Mouse (Mus musculus) lung, adult 2 months (tissue): ENCODE data around the gene Prr27. TPM values are rescaled to one million over a fixed set of nuclear protein-coding genes. Genes with fewer than 3 reads are reported as not detected.

Source experiments
- DNase-seq: peaks from one replicate; pipeline ENCODE4 v3.0.0; 2022
- H3K4me1 ChIP-seq: fragments of 200-500 bp; 2 replicates; pipeline ENCODE4 v1.6.1; 2011; ENCODE audit warnings: low read length; ENCODE audit not compliant: control insufficient read depth, insufficient read depth
- H3K4me3 ChIP-seq: fragments of 200-500 bp; replicated peaks from 2 replicates; pipeline ENCODE3; 2011; ENCODE audit warnings: low read depth, mild to moderate bottlenecking, control low read depth, low read length; ENCODE audit errors: extremely low read depth
- CTCF ChIP-seq: fragments of 200-500 bp; IDR thresholded peaks from 2 replicates; pipeline ENCODE4 v1.5.1; 2011; ENCODE audit warnings: mild to moderate bottlenecking, low read length, control low read depth; ENCODE audit not compliant: insufficient read depth
- POLR2A ChIP-seq: fragments of 200-500 bp; IDR thresholded peaks from 2 replicates; pipeline ENCODE4 v1.6.1; 2011; ENCODE audit warnings: low read depth, mild to moderate bottlenecking, control low read depth, low read length, borderline replicate concordance; ENCODE audit errors: extremely low read depth
- WGBS: fragments of 180-500 bp; shearing (Covaris S2); methylation state at CpG from one replicate; pipeline ENCODE4 v1.1.7; 2018; 5-methylcytosine and 5-hydroxymethylcytosine counted together
- polyA plus RNA-seq: library from polyadenylated mRNA; depleted of rRNA; stranded (reverse); fragments of >200 nt; gene quantifications from 2 replicates; pipeline ENCODE4 v1.2.3, GENCODE M21; 2012; rRNA removed

Prr27 gene
- polyA plus RNA-seq: not detected in 2 replicates

- no peak for TF ChIP-seq CTCF
- no peak for TF ChIP-seq POLR2A
- H3K4me1 ChIP-seq: no peaks in the 10 kb centered on the region
- 37% methylated on average over 1 of the region's 1 CpGs for WGBS
- no peak within 1 kb of the TSS for H3K4me3 ChIP-seq
- DNase-seq: no peak
Observed at GRCm38 (mm10) chr5:87825386-87825785, at the start of gene Prr27. Gene Prr27, plus strand, starts transcription at chr5:87825686.

GRCm38 (mm10) chr5:87782731-87783130, 42.8 kb upstream of the Prr27 start:
- H3K4me3 ChIP-seq: no peak overlapping the region
- no peaks in the 10 kb centered on the region for H3K4me1 ChIP-seq
- no peak for DNase-seq
- no peak for TF ChIP-seq POLR2A
- TF ChIP-seq CTCF: no peak
- 41% methylated on average over 4 of the region's 4 CpGs for WGBS

GRCm38 (mm10) chr5:87807782-87808181, 17.7 kb upstream of the Prr27 start, which contains the start of gene Csn1s2b:
Gene Csn1s2b, plus strand, starts transcription at chr5:87808082.
- Histone ChIP-seq H3K4me3 (no peak within 1 kb of the TSS), H3K4me1 (no peaks in the 10 kb centered on the region)
- WGBS: 55% methylated on average over 2 of the region's 2 CpGs
- TF ChIP-seq POLR2A: no peak
- TF ChIP-seq CTCF: no peak
- DNase-seq: no peak

DNA sequence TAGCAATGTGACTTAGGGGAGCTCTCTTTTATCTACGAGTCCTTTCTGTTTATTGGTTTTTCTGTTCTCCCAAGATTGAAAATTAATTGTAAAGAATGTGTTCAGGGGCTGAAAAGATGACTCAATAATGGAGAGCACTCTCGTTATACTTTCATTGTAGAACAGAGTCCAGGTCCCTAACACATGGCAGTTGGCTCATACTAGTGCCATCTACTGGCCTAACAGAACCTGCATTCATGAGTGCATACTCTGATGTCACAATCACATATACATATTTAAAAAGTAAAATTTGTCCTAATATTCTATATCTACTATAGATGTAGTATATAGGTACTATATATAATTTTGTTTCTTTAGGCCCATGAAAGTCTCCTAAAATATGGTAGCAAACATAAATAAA, 16.2 kb upstream of the Prr27 start:
- 53% methylated on average over 2 of the region's 2 CpGs for WGBS
- TF ChIP-seq POLR2A (no peak), CTCF (no peak)

DNA sequence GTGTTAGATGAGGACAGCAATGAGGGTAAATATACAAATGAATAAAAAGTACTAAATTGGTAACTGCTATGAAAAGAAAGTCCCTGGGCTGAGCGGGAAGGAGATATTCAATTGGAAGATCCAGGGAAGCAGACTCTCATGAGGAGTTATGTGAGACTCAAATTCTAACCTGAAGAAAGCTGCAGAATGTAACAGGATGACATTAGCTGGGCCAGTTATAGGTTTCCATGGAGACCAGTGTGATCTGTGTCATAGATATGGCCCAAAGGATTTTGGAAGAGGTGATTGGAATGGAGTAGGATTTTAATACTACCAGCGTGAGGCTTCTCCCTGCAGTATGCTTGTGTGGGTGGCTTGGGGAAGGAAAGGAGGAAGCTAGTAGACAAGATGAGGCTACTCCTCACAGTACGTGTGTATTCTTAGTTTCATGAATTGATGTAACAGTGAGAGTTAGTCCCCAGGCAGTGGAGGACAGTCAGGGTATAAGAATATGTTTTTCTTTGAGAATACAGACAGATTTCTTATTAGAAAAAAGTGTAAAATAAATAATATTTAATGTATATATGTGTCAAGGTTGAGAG, 29.7 kb downstream of the Prr27 start:
- Histone ChIP-seq H3K4me3 (no peak overlapping the region), H3K4me1 (no peaks in the 10 kb centered on the region)
- 67% methylated on average over 3 of the region's 3 CpGs for WGBS
- DNase-seq: no peak
- no peak for TF ChIP-seq CTCF
- no peak for TF ChIP-seq POLR2A

More for the DNA sequence above, 16.2 kb upstream of the Prr27 start:
- Histone ChIP-seq H3K4me3 (no peak overlapping the region), H3K4me1 (no peaks in the 10 kb centered on the region)
- no peak for DNase-seq

- no peaks in the 10 kb centered on the region for H3K4me1 ChIP-seq
- TF ChIP-seq POLR2A (no peak), CTCF (no peak)
- WGBS: 62% methylated on average over 2 of the region's 2 CpGs
- H3K4me3 ChIP-seq: no peak overlapping the region
- DNase-seq: no peak
Observed at GRCm38 (mm10) chr5:87870084-87870483, 44.6 kb downstream of the Prr27 start.

DNA sequence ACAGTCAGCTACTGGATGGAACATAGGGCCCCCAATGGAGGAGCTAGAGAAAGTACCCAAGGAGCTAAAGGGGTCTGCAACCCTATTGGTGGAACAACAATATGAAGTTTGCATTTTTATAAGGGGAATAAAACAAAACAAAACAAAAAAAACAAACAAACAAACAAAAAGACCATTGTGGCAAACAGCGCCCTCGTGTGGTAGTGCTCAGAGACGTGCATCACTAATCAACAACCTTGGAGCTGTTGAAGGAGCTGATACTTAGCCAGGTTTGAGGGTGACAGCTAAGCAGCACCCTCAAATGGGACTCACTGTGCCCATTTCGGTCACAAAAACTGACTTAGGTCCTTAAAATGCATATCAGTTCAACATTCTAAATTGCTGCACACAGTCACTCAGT, 45.9 kb downstream of the Prr27 start:
- Histone ChIP-seq H3K4me1 (no peaks in the 10 kb centered on the region), H3K4me3 (no peak overlapping the region)
- WGBS: 32% methylated on average over 4 of the region's 4 CpGs

DNA sequence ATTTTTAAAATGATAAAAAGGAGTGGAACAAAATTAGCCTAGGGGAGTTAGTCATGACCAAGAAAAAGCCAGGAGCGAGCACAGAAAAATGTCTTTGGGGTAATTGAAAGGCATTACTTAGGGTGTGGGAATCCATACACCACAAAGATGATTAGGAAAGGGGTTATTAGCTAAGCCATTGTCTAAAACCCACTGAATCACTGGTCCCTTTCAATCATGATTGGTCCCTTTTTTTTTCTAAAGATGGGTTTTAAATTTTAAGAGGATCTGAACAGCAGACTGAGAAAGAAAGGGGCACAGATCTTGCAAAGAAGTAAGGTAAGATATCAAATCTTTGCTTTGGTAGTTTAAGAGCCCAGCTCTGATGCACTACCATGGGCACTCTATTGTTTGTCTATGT, 59.2 kb downstream of the Prr27 start, which contains the start of gene Odam:
TSS of gene Odam (plus strand) at position 301 of the 400 bp plus-strand sequence.
- WGBS: 59% methylated on average over 1 of the region's 1 CpGs
- no peak for DNase-seq
- Histone ChIP-seq H3K4me1 (no peaks in the 10 kb centered on the region), H3K4me3 (no peak within 1 kb of the TSS)
- TF ChIP-seq CTCF: no peak
- no peak for TF ChIP-seq POLR2A

More for the DNA sequence above, 45.9 kb downstream of the Prr27 start:
- TF ChIP-seq CTCF (no peak), POLR2A (no peak)
- no peak for DNase-seq

Other genes starting within 250 kb of the Prr27 start
- not detected in 2 replicates for gene Sult1e1, start 234.1 kb upstream of the Prr27 start, polyA plus RNA-seq
- not detected in 2 replicates for gene Csn1s1, start 159.5 kb upstream of the Prr27 start, polyA plus RNA-seq
- not detected in 2 replicates for gene Csn2, start 126.1 kb upstream of the Prr27 start, polyA plus RNA-seq
- not detected in 2 replicates for gene Csn1s2a, start 51.1 kb upstream of the Prr27 start, polyA plus RNA-seq
- not detected in 2 replicates for gene Csn1s2b, start 17.6 kb upstream of the Prr27 start, polyA plus RNA-seq
- gene Odam, start 59.3 kb downstream of the Prr27 start, polyA plus RNA-seq: not detected in 2 replicates
- gene Csn3, start 99.9 kb downstream of the Prr27 start, polyA plus RNA-seq: not detected in 2 replicates
- not detected in 2 replicates for gene 2310003L06Rik, start 143.8 kb downstream of the Prr27 start, polyA plus RNA-seq
- gene Gm28434, start 143.8 kb downstream of the Prr27 start, polyA plus RNA-seq: not detected in 2 replicates
- gene Cabs1, start 153.8 kb downstream of the Prr27 start, polyA plus RNA-seq: not detected in 2 replicates
- not detected in 2 replicates for gene Smr3a, start 176.9 kb downstream of the Prr27 start, polyA plus RNA-seq